Mouse (Mus musculus) erythroblast, embryonic 14.5 days (primary cell): ENCODE measurements around the gene Ap1s2.

ENCODE experiments used
- GATA1 ChIP-seq: IDR thresholded peaks from 2 replicates; pipeline ENCODE4 v1.6.1; 2012; ENCODE audit warnings: low read length, inconsistent platforms, mixed read lengths
- TAL1 ChIP-seq: IDR thresholded peaks from 3 replicates; pipeline ENCODE4 v1.6.1; 2012; ENCODE audit warnings: low read length, inconsistent platforms, mixed read lengths

GRCm38 (mm10) chrX:163981092-163981491 lies 72.3 kb downstream of the Ap1s2 start:
- TF ChIP-seq TAL1 (no peak), GATA1 (no peak)
